Mouse (Mus musculus) gastrocnemius, postnatal 14 days (tissue): ENCODE measurements around the gene Ube2e2. TPM values are rescaled to one million over a fixed set of nuclear protein-coding genes. Genes with fewer than 3 reads are reported as not detected.
"Not testable (repeated sequence)": the region's sequence is repeated elsewhere in the genome, so short reads cannot be mapped to it uniquely, and the experiment has no call there.

ENCODE experiments used
- DNase-seq: peaks from one replicate; pipeline ENCODE4 v3.0.0; 2021; ENCODE audit warnings: mixed read lengths
- intact Hi-C: fragments of 180-260 bp; cut with DNase I; formaldehyde crosslinking; loops from one replicate; pipeline ENCODE4 v1.15.1; 2025; ENCODE audit warnings: low total_unique reads
- total RNA-seq, 2 experiments: library from RNA; stranded (reverse); gene quantifications; 2 replicates each; pipeline ENCODE4 v1.2.3; 2021

Ube2e2 gene
- total RNA-seq, 2 experiments from 2014 or later: 11.9 to 14.9 TPM

- intact Hi-C loops, DNase-seq: not testable (repeated sequence)
Observed at GRCm38 (mm10) chr14:18539092-18539491, 355.0 kb downstream of the Ube2e2 start.

GRCm38 (mm10) chr14:18530899-18531298 is 363.2 kb downstream of the Ube2e2 start:
- DNase-seq: no peak
- intact Hi-C loops: no loop called here

GRCm38 (mm10) chr14:18530496-18530895 is 363.6 kb downstream of the Ube2e2 start:
- intact Hi-C loops: no loop called here
- no peak for DNase-seq
